Mouse (Mus musculus): Measurements from ENCODE around the gene Khdc3. TPM values are rescaled to one million over a fixed set of nuclear protein-coding genes. Genes with fewer than 3 reads are reported as not detected.

Gene Khdc3
- total and polyA plus RNA-seq, 3 experiments: not detected

DNA sequence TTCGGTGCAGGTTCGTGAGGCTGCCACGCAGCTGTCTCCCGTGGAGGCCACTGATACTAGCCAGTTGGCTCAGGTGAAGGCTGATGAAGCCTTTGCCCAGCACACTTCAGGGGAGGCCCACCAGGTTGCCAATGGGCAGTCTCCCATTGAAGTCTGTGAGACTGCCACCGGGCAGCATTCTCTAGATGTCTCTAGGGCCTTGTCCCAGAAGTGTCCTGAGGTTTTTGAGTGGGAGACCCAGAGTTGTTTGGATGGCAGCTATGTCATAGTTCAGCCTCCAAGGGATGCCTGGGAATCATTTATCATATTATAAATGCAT, 2.2 kb downstream of the Khdc3 start:
- no peak overlapping the region for H3K27ac ChIP-seq (ENCODE audit: control insufficient read depth, low read depth, low read length)
- no peak for DNase-seq (ENCODE audit: low read depth, low spot score)
- peaks cover 0 to 5% of the 10 kb centered on the region in 2 experiments; a peak in 3 of 4 replicates for H3K27me3 ChIP-seq (ENCODE audit: control insufficient read depth in 1 of 2, insufficient read depth in 2 of 2, low read length in 2 of 2)
- H3K9me3 ChIP-seq (replicated peaks; ENCODE audit: insufficient read depth, low read length): no peaks in the 10 kb centered on the region
- H3K79me2 ChIP-seq (ENCODE audit: control insufficient read depth, insufficient read depth, low read length, poor library complexity): no peaks in the 10 kb centered on the region
- no peak overlapping the region for H3K9ac ChIP-seq (ENCODE audit: control insufficient read depth, low read depth, low read length, poor library complexity, severe bottlenecking)
- no peak overlapping the region for H3K4me3 ChIP-seq (ENCODE audit: control insufficient read depth in 1 of 2, insufficient read depth in 1 of 2, low read depth in 2 of 2, low read length in 2 of 2)
- TF ChIP-seq RCOR1 (IDR thresholded peaks at IDR 0.05; ENCODE audit: low read depth, low read length): no peak
- no peak for TF ChIP-seq NELFE (IDR thresholded peaks at IDR 0.05; ENCODE audit: low read depth, low read length)
- TF ChIP-seq MAZ (IDR thresholded peaks at IDR 0.05; ENCODE audit: low read depth, low read length): no peak
- TF ChIP-seq ELF1 (IDR thresholded peaks at IDR 0.05; ENCODE audit: low read depth, low read length): no peak
- TF ChIP-seq ETS1 (IDR thresholded peaks at IDR 0.05; ENCODE audit: low read depth, low read length): no peak
- no peak for TF ChIP-seq TCF12 (IDR thresholded peaks at IDR 0.05; ENCODE audit: low read depth, low read length)
- TF ChIP-seq USF2 (IDR thresholded peaks at IDR 0.05; ENCODE audit: borderline replicate concordance in 1 of 2, insufficient read depth in 1 of 2, low read depth in 1 of 2, low read length in 2 of 2): no peak
- TF ChIP-seq CHD2 (IDR thresholded peaks at IDR 0.05; ENCODE audit: low read length): no peak
- TF ChIP-seq POLR2AphosphoS5 (IDR thresholded peaks at IDR 0.05; ENCODE audit: borderline replicate concordance, low read depth, low read length): no peak
- no peak for TF ChIP-seq MXI1 (IDR thresholded peaks at IDR 0.05; ENCODE audit: low read depth, low read length)
- no peak for TF ChIP-seq UBTF (IDR thresholded peaks at IDR 0.05; ENCODE audit: borderline replicate concordance, insufficient read depth, low read depth, low read length)
- no peaks in the 10 kb centered on the region for H3K4me1 ChIP-seq (ENCODE audit: control insufficient read depth in 1 of 2, insufficient read depth in 2 of 2, low read length in 2 of 2)
- H3K36me3 ChIP-seq (ENCODE audit: control insufficient read depth in 1 of 2, insufficient read depth in 2 of 2, low read length in 2 of 2): no peaks in the 10 kb centered on the region

DNA sequence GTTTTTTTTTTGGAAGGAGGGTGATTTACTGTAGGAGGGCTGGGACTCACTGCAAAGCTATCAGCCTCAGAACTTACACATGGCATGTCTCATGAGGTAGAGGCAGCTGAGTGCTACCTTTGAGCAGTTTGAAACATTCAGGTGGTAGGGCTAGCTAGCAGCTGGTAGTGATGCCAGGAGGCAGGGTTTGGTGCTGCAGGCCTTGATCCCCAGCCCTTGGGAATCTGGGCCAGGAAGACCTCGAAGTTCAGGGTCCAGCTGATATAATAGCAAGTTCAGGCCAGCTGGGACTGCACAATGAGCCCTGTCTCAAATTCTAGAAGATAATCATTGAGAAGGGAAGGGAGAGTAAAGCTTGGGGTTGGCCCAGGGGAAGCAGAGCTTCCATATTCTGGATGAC, 3.5 kb downstream of the Khdc3 start:
- Histone ChIP-seq H3K27me3 (ENCODE audit: control insufficient read depth in 1 of 2, insufficient read depth in 2 of 2, low read length in 2 of 2) (peaks cover 1 to 5% of the 10 kb centered on the region in 2 experiments), H3K27ac (ENCODE audit: control insufficient read depth, low read depth, low read length) (no peak overlapping the region), H3K79me2 (ENCODE audit: control insufficient read depth, insufficient read depth, low read length, poor library complexity) (no peaks in the 10 kb centered on the region), H3K9me3 (replicated peaks; ENCODE audit: insufficient read depth, low read length) (no peaks in the 10 kb centered on the region), H3K36me3 (ENCODE audit: control insufficient read depth in 1 of 2, insufficient read depth in 2 of 2, low read length in 2 of 2) (no peaks in the 10 kb centered on the region), H3K4me3 (ENCODE audit: control insufficient read depth in 1 of 2, insufficient read depth in 1 of 2, low read depth in 2 of 2, low read length in 2 of 2) (no peak overlapping the region), H3K9ac (ENCODE audit: control insufficient read depth, low read depth, low read length, poor library complexity, severe bottlenecking) (no peak overlapping the region), H3K4me1 (ENCODE audit: control insufficient read depth in 1 of 2, insufficient read depth in 2 of 2, low read length in 2 of 2) (no peaks in the 10 kb centered on the region)
- TF ChIP-seq TCF12 (IDR thresholded peaks at IDR 0.05; ENCODE audit: low read depth, low read length): no peak
- TF ChIP-seq E2F4 (IDR thresholded peaks at IDR 0.05; ENCODE audit: borderline replicate concordance, low read depth, low read length): no peak
- no peak for TF ChIP-seq TBP (IDR thresholded peaks at IDR 0.05; ENCODE audit: low read depth, low read length)
- no peak for TF ChIP-seq RCOR1 (IDR thresholded peaks at IDR 0.05; ENCODE audit: low read depth, low read length)
- no peak for TF ChIP-seq GABPA (IDR thresholded peaks at IDR 0.05; ENCODE audit: low read depth, low read length)
- no peak for TF ChIP-seq ZNF384 (IDR thresholded peaks at IDR 0.05; ENCODE audit: low read depth, low read length)
- TF ChIP-seq CHD1 (IDR thresholded peaks at IDR 0.05; ENCODE audit: low read depth, low read length): no peak
- no peak for TF ChIP-seq POLR2A (IDR thresholded peaks at IDR 0.05; ENCODE audit: control insufficient read depth in 1 of 2, insufficient read depth in 1 of 2, low read depth in 1 of 2, low read length in 2 of 2, poor library complexity in 1 of 2)
- no peak for TF ChIP-seq KAT2A (conservative IDR thresholded peaks at IDR 0.05; ENCODE audit: low read depth, low read length)
- TF ChIP-seq BHLHE40 (IDR thresholded peaks at IDR 0.05; ENCODE audit: borderline replicate concordance, low read depth, low read length): no peak
- DNase-seq (ENCODE audit: low read depth, low spot score): no peak

All from MEL (cell line).